Mouse (Mus musculus): Measurements from ENCODE around the gene Taok3.

The Taok3 gene

DNA sequence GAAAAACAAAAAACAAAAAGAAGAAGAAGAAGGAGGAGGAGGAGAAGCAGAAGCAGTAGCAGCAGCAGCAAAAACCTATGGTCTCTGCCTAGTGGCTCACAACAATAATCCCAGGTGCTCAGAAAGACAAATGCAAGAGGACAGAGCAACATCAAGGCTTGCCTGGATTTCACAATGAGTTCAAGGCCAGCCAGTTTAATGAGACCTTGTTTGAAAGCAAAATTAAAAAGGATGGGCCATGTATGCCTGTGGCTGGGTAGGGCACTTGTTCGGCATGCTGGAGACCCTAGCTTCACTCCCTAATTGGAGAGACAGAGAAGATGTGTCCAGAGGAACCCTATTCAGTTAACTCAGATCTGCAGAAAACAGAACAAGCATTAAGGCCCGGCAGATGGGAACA, 2.7 kb upstream of the Taok3 start:
- CTCF ChIA-PET = no interaction called here

GRCm38 (mm10) chr5:117117716-117118115, 2.2 kb upstream of the Taok3 start:
- CTCF ChIA-PET = no interaction called here

DNA sequence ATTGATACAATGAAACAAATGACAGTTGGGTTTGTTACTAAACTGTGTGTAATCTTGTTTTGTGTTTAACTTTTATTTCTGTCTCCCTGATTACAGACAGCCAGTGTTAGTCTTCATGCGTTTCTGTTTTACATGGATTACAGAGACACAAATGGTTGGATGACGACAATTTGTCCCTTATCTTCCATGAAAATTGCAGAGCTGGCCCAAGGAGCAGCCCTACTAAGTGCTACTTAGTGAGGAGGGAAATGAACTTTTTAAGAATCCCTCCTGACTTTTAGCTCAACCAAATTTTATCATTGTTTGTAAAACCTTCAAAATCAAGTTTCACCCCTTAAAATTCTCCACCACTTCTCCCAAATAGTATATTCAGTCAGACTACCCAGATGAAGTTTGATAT, 1.7 kb upstream of the Taok3 start:
- CTCF ChIA-PET = interaction anchor here (0.7 kb wide), 1 partner anchor 24 kb away, joined by 19 read pairs; no protein-coding TSS in a partner anchor

DNA sequence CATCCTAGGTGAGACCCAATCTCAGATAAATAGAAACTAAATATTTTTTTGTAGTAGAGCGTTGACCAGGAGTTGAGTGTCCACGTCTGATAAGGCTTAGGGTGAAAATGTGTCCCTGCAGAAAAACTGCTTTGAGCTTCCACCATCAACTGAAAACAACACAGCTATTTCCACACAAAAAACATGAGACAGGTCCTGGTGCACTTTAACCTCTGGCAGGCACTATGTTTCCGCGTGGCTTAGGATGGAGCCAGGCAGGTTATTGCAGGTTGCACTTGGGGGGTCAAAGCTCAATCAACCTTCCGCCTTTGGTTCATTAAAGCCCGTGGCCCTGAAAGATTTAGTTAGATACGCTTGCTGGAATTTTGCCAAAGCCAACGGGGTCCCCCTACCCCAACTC, 1.1 kb upstream of the Taok3 start:
- CTCF ChIA-PET = interaction anchor here (0.6 to 1.5 kb wide), 3 partner anchors 14 to 813 kb away, joined by 4 to 14 read pairs (median 6); no protein-coding TSS in a partner anchor

DNA sequence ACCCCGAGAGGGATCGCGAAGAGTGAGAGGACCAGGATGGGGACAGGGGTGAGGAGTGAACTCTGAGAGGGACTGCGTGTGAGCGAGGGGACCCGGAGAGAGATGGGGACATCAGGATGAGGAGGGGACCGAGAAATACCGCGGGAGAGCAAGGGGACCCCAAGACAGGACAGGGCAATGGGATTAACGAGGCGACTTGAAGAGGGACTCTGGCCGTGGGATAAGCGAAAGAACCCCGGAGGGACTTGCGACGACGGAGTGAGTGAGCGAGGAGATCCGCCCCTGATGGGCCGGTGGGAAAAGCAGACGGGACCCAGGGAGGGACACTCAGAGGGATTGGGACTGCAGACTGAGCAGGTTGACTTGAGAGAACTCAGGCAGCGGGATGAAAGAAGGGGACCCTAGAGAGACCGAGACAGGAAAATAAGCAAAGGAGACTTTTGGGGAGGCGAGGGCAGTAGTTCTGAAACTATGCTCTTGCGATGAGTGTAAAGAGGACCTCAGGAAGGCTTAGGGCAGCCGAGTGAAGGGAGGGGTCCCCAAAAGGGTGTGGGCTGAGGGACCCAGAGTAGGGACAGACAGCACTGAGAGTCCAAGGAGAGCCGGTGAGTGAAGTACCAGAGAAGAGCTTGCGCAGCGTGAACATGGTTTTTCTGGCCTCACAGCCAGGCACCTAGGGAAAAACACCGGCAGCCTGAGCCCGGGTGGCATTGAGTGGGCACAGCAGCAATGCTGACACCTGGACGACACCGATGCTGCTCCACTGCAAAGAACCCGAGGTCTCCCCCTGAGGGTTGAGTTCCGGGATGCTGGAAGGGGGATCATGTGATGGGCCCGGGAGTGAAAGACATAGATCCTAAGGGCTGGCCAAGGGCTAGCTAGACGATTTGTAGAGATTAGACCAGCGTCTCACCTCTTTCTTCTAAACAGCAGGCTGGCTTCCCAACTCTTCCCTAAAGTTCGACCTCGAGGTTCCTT, 849 bp downstream of the Taok3 start:
- CTCF ChIA-PET = interaction anchor here (0.6 to 1.5 kb wide), 2 partner anchors 12 to 40 kb away, joined by 4 to 5 read pairs; no protein-coding TSS in a partner anchor

GRCm38 (mm10) chr5:117121657-117122056, 1.7 kb downstream of the Taok3 start:
- CTCF ChIA-PET = interaction anchor here (0.6 kb wide), 1 partner anchor 182 kb away, joined by 4 read pairs; no protein-coding TSS in a partner anchor

- CTCF ChIA-PET = no interaction called here
Observed at GRCm38 (mm10) chr5:117123102-117123501, 3.2 kb downstream of the Taok3 start.

- CTCF ChIA-PET = no interaction called here
Observed at GRCm38 (mm10) chr5:117123840-117124239, 3.9 kb downstream of the Taok3 start.

- CTCF ChIA-PET = interaction anchor here (0.7 kb wide), 1 partner anchor 18 kb away, joined by 9 read pairs; no protein-coding TSS in a partner anchor
Observed at GRCm38 (mm10) chr5:117125482-117126346, 5.8 kb downstream of the Taok3 start.

DNA sequence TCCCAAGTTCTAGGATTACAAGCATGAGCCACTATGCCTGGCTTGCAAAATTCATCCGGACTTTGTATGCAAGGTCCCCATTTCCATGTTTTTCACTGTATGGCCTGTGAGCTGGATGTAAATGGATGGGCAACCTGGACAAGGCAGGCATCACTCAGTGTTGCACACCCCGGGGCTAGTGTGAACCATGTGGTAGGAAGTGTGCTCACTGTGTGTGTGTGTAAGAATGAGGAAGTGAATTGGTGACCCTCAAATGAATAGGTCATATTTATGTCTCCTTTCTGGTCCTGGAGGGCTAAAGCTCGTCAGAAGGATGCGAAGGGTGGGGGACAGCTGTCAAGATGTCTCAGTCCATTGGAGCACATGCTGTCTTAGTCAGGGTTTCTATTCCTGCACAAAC, 7.1 kb downstream of the Taok3 start:
- CTCF ChIA-PET = no interaction called here

GRCm38 (mm10) chr5:117130726-117131125, 10.8 kb downstream of the Taok3 start:
- CTCF ChIA-PET = no interaction called here

DNA sequence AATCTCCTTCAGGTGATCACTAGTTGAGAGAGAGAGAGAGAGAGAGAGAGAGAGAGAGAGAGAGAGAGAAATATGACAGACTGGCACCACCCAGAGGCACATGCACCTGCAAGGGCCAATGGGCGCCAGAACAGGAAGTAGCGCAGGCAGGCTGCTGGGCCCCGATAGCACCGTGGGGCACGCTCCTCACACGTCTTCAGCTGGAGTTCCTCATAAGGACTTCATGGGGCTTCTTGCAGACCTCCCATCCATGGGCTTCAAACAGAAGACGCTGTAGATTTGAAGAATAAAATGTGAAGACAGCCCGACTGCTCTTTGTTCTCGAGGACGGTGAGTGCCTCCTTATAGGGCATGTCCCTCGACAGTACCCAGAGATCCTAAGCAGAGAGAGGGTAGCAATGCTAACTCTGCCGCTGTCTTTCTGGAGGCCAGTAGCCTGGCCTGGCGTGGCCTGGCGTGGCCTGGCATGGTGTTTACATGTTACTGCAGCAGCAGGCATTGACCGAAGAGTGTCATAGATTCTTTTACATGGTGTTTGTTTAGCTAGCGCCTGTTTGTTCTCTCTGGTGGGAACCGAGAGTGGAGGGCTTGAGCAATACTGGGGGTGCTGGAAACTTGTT, 13.6 kb downstream of the Taok3 start:
- CTCF ChIA-PET = interaction anchor here (0.6 kb wide), 1 partner anchor 12 kb away, joined by 5 read pairs; no protein-coding TSS in a partner anchor

GRCm38 (mm10) chr5:117134066-117134888, 14.3 kb downstream of the Taok3 start:
- CTCF ChIA-PET = interaction anchor here (0.6 to 0.8 kb wide), 2 partner anchors 12 to 23 kb away, joined by 3 to 6 read pairs; no protein-coding TSS in a partner anchor

GRCm38 (mm10) chr5:117134889-117135456, 15.0 kb downstream of the Taok3 start:
- CTCF ChIA-PET = interaction anchor here (0.6 to 0.8 kb wide), 2 partner anchors 12 to 22 kb away, joined by 3 to 6 read pairs; no protein-coding TSS in a partner anchor

GRCm38 (mm10) chr5:117135869-117136268, 15.9 kb downstream of the Taok3 start:
- CTCF ChIA-PET = interaction anchor here (0.5 to 1.0 kb wide), 2 partner anchors 20 to 55 kb away, joined by 4 read pairs; no protein-coding TSS in a partner anchor

DNA sequence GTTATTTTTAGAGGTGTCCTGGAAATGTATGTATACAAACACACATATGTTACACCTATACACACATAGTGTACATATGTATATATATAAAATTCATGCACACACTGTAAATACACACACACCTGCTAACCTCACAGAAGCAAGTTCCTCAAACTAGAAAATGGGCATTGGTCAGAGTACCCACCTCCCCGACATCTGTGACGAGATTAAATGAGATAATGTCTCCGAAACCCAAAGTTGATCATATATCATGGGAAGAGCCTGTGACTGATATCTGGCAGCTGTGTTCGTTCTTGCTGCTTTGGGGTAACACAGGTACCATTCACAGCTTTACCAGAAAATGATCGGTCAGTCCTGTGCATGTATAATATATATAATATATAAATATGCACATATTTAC, 16.6 kb downstream of the Taok3 start:
- CTCF ChIA-PET = interaction anchor here (1.0 kb wide), 1 partner anchor 20 kb away, joined by 4 read pairs; no protein-coding TSS in a partner anchor

DNA sequence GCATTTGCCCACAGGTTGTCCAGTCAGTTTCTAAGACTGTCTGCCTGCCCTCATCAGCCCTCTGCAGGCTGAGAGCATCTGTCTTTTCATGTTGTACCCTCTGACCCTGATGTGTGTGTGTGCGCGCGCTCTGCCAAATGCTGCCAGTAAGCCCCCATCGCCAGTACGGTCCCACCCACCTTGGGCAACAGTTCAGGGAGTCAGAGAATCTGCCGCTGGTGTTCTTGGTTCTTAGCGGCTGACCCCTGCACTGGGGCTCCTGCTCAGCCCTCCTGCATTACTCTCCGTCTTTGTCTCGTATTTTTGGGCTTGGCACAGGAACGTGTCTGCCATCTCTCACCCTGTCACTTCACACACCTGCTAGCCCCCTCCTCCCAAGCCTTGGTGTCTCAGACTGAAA, 17.1 kb downstream of the Taok3 start:
- CTCF ChIA-PET = no interaction called here

DNA sequence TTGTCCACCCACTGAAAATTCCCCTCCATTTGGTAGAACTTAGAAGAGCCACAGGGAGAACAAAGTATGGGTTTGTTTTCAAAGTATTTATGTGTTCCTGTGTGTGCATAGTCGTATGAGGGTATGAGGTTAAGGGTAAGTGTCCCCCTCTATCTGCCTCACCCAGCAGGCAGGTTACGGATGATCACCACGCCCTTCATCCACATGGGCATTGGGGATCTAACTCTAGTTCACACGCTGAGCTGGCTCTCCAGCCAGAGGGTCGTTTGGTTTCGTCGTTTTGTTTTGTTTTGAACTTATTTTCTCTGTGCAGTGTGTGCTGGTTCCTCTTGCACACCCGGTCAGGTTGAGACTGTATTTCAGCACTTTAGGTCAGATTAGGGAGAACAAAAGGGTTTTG, 17.7 kb downstream of the Taok3 start:
- CTCF ChIA-PET = no interaction called here

DNA sequence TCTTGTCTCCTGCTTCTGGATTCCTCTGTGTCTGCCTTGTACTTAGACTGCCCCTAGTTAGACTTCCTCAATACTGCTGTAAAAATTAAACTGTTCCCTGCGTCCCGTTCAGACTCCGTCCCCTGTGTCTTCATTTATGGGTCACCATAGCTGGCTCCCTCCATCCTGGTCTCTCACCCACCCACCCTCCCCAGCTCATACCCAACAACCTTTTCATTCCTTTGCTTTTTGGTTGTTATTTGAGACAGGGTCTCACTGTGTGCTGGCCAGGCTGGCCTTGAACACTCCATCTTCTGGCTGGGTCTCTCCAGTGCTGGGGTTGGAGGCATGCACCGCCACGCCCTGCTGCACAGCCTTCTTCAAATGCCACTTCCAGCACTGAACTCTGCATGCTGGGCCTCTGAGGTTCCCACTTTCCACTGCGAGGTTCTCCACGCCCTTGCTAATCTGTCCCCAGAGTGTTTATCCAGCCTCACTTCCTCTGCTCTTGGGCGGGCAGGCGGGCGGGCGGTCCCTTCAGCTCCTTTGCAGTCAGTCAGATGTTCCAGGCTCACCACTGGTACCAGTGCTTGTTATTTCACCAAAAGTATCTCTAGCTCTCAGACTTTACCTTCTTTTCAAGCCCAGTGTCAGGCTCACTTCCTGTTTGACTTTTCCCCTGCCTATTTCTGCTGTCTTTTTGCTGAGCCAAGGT, 18.5 kb downstream of the Taok3 start:
- CTCF ChIA-PET = interaction anchor here (0.7 kb wide), 1 partner anchor 19 kb away, joined by 4 read pairs; the partner anchor contains the start of gene Taok3

Measured in spleen, embryonic (tissue).